Mouse (Mus musculus): ENCODE data around the gene Gm45015.
"Not testable (repeated sequence)": the region's sequence is repeated elsewhere in the genome, so short reads cannot be mapped to it uniquely, and the experiment has no call there.

The Gm45015 gene

GRCm38 (mm10) chrX:73336740-73337139 is at the start of gene Gm45015:
TSS of gene Gm45015 (minus strand) at chrX:73336840.
- no peak for DNase-seq (ENCODE audit: inconsistent age in 2 of 2, low spot score in 1 of 2)

- no peak for DNase-seq (ENCODE audit: inconsistent age in 2 of 2, low spot score in 1 of 2)
Observed at GRCm38 (mm10) chrX:73384924-73385323, 48.3 kb upstream of the Gm45015 start.

GRCm38 (mm10) chrX:73384419-73384818 is 47.8 kb upstream of the Gm45015 start:
- peak; percentile 23 to 77 for DNase-seq (ENCODE audit: inconsistent age in 2 of 2, low spot score in 1 of 2)

- DNase-seq (ENCODE audit: inconsistent age in 2 of 2, low spot score in 1 of 2) = no peak
Observed at GRCm38 (mm10) chrX:73363291-73363690, 26.7 kb upstream of the Gm45015 start.

- DNase-seq (ENCODE audit: inconsistent age in 2 of 2, low spot score in 1 of 2) = no peak
Observed at GRCm38 (mm10) chrX:73356719-73357118, 20.1 kb upstream of the Gm45015 start.

GRCm38 (mm10) chrX:73356163-73356562 is 19.5 kb upstream of the Gm45015 start:
- DNase-seq (ENCODE audit: inconsistent age in 2 of 2, low spot score in 1 of 2) = no peak

GRCm38 (mm10) chrX:73344346-73344745 is 7.7 kb upstream of the Gm45015 start:
- no peak for DNase-seq (ENCODE audit: inconsistent age in 2 of 2, low spot score in 1 of 2)

DNA sequence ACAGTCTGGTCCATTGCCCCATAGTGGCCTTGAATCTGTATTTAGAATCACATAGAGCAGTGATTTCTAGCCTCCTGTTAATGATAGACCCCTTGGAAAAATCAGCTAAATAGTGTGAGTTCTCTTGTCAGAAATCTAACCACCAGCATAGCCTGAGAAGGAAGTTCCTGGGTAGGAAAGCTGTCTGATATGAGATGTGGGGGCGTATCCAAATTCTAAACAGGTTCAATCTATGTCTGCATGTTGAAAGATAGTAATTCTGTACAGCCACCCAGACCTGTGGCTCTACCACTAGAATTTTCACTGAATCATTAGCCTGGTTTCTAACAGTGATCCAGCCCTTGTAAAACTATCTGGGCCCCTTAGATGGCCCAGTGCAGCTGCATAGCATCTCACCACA is 7.2 kb upstream of the Gm45015 start:
- DNase-seq (ENCODE audit: inconsistent age in 2 of 2, low spot score in 1 of 2) = no peak

DNA sequence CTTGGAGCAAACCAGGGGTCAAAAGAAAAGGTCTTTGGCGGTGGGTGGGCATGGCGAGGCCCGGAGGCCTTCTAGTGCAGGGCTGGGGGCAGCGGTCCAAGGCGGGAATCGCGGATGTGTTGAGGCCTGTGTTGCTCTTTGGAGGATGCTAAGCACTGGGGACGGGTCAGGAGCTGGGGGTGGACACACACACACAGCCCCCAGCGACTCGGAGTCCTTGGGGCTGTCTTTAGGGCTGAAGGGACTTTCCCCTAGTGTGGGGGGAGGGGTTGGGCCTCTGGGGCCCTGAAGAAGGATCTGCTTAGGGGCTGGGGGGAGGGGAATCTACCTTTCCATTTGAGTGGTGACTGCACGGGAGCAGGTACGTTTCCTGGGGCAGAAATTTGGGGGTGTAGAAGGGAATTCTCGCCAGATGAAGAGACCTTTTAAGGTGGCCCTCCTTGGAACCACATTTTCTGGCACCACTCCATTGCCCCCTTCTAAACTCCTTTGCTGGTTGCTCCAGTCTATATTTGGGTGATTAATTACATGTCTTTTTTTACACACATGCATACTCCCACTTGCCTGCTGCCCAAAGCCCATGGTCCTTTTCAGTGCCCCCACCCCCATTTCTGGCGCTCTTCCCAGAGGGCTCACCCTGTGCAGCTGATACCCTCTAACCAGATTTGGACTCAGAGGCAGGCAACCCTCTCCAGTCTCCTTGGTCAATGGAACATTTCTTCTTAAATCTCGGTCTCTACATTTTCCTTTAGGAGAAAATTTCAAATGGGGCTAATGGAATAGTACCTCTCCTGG is 6.5 kb upstream of the Gm45015 start:
- DNase-seq (ENCODE audit: inconsistent age in 2 of 2, low spot score in 1 of 2) = no peak

DNA sequence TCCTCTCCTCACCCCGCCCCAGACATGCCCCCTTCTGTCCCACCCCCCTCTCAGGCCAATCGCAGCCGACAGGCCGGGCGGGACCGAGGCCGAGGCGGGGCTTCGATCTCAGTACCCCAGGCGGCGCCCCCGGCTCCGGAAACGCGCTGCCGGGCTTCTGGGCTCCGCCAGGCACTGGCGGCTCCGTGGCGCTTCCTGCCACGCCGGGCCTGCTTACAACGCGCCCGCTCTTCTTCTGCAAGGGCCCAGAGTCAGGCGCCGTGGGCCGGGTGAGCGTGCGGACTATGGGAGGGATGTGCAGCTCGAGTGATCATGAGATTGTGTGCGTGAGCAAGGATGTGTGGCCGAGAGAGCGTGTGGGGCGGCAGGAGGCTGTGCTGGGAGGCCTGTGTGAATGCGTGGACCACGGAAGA is 5.8 kb upstream of the Gm45015 start, which contains the start of gene Zfp275:
Gene Zfp275 (plus strand): TSS at position 139 of the 413 bp plus-strand sequence.
- peak; percentile 85 to 89 for DNase-seq (ENCODE audit: inconsistent age in 2 of 2, low spot score in 1 of 2)

GRCm38 (mm10) chrX:73342068-73342467 is 5.4 kb upstream of the Gm45015 start:
- DNase-seq (ENCODE audit: inconsistent age in 2 of 2, low spot score in 1 of 2) = no peak

DNA sequence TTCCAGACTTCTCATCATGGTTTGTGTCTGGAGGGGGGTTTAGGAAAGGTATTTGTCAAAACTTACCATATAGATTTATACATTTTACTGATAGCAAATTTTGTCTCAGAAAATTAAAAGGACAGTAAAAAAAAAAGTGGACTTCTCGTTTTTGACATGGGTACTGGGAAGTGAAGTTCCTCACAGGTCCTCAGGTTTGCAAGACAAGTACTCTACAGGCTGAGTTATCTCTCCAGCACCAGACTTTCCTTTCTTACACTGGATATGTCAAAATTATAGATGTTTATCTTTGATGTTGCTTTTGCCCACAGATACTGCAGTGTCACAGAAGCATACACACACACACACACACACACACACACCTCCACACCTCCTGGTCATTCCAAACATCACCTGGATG is 4.8 kb upstream of the Gm45015 start:
- DNase-seq (ENCODE audit: inconsistent age in 2 of 2, low spot score in 1 of 2) = no peak

- no peak for DNase-seq (ENCODE audit: inconsistent age in 2 of 2, low spot score in 1 of 2)
Observed at GRCm38 (mm10) chrX:73333548-73333947, 3.1 kb downstream of the Gm45015 start.

DNA sequence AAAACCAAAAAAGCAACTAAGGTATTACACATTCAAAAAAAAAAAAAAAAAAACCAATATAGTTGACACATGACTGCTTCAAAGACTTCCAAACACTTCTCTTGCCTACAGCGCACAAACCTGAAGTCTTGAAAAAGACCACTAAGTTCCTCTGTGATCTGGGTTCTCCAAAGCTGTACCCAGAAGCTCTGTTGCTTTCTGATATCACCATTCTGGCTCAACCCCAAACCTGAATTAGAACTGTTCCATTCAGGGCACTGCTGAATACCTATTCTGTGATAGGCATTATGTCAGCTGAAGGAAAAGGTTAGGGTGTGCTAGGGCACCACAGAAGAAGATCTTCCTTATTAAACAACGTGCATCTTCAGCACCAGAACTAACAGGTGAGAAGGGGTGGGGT is 9.4 kb downstream of the Gm45015 start:
- DNase-seq (ENCODE audit: inconsistent age in 2 of 2, low spot score in 1 of 2) = no peak

DNA sequence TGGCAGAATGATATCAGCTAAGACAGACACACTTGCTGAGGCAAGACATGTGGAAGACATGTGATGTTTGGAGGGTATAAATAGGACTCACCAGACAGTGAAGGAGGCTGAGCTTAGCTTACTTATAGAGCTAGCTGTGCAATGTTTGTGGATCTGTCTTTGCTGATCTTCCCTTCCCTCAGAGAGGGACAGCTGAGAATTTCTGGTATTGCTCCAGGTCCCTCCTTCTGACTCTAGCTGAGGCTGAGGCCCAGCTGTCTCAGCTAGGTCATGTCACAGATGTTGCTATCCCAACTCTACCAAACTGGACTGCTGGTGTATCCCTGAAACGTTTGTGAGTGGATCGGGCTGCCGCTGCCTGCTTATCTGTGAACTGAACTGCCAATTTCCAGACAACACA is 15.6 kb downstream of the Gm45015 start:
- DNase-seq (ENCODE audit: inconsistent age in 2 of 2, low spot score in 1 of 2) = no peak

DNA sequence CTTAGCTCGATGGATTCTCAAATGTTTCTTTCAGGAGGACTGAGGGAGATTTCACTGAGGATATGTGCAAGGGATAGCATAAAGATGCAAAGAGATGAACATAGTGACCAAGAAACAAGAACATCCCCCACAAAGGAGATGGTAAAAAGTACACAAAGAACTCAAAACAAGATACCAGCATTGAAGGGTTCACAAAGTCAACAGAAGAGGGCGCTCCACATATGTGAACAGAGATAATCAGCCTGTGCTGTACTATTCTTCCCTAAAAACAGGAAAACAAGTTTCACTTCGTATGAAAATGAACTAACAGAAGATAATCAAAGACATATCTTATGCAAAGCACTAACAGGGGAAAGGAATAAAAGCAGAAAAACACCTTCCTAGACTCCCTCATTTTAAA is 24.1 kb downstream of the Gm45015 start:
- DNase-seq (ENCODE audit: inconsistent age in 2 of 2, low spot score in 1 of 2) = peak; percentile 13 to 75

- not testable (repeated sequence) for DNase-seq (ENCODE audit: inconsistent age in 2 of 2, low spot score in 1 of 2)
Observed at GRCm38 (mm10) chrX:73295745-73296144, 40.9 kb downstream of the Gm45015 start.

DNA sequence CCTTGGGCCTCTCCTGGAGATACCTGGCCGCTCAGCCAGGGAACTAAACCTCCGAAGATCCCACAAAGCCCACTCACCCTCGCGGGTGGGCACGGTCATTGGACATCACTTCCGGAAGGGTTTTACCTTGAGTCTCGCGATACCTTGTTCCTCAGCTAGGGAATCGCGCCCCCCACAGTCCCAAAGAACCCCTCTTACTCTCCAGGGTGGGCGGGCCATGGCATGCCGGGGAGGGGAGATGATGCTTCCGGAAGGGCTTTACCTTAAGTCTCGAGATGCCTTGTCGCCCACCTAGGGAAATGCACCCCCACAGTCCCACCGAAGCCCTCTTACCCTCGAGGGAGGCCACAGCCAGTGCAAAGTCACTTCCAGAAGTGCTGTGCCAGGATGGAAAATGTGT is 43.8 kb downstream of the Gm45015 start, which contains the start of the genes Xlr5a and Xlr5c:
Gene Xlr5a (minus strand): TSS at position 101 of the 400 bp plus-strand sequence.
Gene Xlr5c (minus strand): TSS at position 101 of the 400 bp plus-strand sequence.
- not testable (repeated sequence) for DNase-seq (ENCODE audit: inconsistent age in 2 of 2, low spot score in 1 of 2)
